Mouse (Mus musculus): Measurements from ENCODE around the gene Tmtc1. TPM values are rescaled to one million over a fixed set of nuclear protein-coding genes. Genes with fewer than 3 reads are reported as not detected.

The Tmtc1 gene
- 12.0 and 15.3 TPM in 2 replicates for polyA plus RNA-seq (2012; rRNA removed)

DNA sequence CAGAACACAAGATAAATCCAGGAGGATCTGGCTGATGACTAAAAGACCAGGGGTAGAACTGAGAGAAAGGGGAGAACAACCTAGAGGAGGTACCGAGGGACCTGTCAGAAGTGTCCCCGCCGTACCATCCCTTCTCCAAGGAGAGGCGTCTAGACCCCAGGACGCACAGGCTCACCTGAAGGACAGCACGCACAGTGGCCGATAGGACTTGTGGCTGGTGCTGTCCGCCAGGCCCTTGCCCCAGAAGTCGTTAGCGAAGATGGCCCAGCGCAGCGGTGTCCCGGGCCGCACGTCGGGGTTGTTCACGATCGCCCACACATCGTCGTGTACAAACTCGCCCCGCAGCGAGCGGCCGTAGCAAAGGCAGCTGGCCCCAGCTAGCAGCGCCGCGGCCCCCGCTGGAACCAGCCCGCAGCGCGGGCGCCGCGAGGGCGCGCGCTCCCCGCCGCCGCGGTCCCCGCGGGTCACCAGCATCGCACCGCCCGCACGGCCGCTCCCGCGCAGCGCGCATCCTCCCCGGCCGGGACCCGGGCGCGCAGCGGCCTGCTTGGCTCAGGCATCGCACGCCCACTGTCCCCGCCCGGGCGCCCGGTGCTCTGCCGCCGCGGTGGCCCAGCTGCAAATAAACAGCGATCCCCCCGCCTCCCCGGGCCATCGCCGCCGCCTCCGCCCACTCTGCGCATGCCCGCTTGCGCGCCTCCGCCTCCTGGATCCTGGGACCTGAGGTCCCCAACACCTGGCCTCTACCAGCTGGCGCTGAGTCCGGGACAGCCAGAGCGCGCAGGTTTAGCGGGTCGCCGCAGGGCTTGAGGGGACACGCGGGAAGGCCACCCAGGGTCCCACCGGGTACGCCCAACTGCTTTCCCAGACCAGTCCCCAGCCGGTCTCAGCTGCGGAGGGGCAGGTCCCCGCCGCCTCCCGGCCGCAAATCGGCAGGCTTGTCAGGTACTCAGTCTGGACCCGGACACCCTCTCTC is at the start of gene Tmtc1:
Gene Tmtc1 (minus strand): TSS at position 664 of the 976 bp plus-strand sequence.
- no peak for DNase-seq (ENCODE audit: low read depth)

DNA sequence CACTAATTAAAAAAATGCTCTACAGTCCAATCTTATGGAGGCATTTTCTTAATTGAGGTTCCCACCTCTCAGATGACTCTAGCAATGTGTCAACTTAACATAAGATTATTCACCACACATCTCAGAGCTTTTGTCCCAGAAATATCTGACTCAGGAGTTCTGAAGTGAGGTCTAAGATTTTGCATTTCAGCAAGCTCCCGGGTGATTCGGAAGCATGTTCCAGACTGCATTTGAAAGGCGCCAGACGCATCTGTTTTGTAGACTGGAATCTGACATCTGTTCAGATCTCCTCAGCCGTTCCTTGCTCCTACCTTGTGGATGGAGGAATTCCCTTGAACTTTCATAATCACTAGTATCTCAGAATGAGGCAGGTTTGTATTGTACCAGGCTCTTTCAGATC is 47.7 kb upstream of the Tmtc1 start:
- no peak for DNase-seq (ENCODE audit: low read depth)

GRCm38 (mm10) chr6:148486756-148487155 is 42.6 kb upstream of the Tmtc1 start:
- DNase-seq (ENCODE audit: low read depth), result no peak

DNA sequence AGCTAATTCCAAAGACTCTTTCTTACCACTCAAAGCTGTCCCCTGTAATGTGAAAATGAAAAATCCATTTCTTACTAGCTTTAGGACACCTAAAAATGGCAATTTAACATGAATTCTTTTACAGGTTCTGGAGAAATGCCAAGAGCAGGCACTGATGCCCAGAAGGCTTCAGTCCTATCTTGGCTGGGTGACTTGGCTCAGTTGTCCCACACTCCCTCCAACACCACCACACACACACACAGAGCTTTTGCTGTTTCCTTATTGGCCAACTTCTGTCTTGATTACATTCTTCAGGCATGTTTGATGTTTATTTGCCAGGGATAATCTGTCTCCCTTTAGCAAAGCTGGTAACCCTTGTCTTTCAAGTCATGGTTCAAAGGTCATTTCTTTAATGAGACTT is 37.7 kb upstream of the Tmtc1 start:
- no peak for DNase-seq (ENCODE audit: low read depth)

DNA sequence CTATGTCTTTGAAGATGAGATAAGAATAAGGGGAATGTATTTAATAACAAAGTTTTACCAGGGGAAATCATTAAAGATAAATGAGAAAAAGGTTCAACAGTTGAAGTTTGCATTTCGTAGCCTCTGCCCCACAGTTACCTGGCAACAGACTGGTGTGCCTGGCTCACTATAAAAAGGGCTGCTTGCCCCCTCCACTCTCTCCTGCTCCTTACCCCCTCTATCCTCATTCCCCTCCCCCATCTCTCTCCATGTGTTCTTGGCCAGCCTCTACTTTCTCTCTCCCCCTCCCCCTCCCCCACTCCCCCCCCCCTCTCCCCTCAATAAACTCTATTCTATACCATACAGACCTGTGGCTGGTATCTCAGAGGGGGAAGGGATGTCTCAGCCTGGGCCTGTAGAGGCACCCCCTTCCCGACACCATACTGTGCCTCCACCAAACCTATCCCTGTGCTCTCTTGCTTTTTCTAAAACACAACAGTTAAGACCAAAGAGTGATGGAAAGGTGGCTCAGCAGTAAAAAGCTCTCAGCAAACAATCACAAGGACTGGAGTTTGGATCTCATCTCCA is 35.6 kb upstream of the Tmtc1 start:
- no peak for DNase-seq (ENCODE audit: low read depth)

DNA sequence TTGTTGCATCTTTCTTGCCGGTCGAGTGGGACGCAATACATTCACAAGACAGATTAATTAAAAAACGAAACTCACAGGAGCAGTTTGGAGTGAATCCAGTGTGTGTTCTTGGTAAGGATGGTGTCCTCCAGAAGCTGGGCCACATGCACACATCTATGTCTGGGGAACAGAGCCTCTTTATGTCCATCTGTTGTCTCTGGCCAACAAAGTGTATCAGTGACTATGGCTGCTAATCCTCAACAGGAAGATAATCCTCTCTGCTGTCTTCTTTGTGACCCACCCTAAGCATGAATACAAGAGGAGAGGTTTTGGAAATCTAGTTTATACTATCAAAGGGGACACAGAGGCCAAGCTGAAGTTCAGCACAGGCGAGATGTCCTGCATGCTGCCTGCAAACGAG is 34.2 kb upstream of the Tmtc1 start:
- DNase-seq (ENCODE audit: low read depth), result no peak

DNA sequence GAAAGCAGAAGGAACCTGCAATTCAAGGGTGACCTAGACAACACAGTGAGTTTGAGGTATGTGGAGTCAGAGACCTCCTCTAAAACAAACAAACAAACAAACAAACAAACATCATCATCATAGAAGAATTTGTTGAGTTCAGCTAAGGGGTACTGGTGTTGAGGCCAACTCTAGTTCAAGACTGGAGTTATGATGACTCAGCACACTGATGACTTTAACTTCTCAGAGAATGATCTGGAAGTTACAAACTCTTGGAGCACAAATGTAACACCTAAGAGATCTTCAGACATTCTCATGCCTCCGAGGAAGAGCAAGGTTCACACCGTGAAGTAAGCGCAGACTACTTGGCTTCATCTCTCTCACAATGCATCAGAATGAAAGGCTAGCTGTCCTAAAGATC is 28.1 kb upstream of the Tmtc1 start:
- DNase-seq (ENCODE audit: low read depth), result no peak

DNA sequence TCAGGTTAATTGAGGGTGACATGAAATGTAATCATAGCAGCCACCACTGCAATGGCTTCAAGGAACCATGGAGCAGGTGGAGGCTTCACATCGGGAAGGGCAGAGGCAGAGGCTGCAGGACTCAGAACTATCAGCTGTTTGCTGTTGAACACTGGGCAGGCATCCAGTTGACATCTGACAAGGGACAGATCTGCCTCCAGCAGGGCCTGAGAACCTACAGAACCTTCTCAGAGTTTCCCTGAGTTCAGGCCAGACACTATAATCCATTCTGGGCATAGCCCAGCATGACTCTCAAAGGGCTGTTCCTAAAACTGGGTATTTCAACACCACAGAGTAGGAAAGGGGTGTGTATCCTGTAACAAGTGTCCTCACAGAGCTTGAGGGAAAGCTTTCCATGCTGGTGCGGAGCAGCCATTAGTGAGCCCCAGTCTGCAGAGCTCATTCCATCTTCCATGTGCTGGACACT is 23.8 kb upstream of the Tmtc1 start:
- peak; percentile 67 for DNase-seq (ENCODE audit: low read depth)

- DNase-seq (ENCODE audit: low read depth), result no peak
Measured at GRCm38 (mm10) chr6:148467170-148467921, 23.2 kb upstream of the Tmtc1 start.

DNA sequence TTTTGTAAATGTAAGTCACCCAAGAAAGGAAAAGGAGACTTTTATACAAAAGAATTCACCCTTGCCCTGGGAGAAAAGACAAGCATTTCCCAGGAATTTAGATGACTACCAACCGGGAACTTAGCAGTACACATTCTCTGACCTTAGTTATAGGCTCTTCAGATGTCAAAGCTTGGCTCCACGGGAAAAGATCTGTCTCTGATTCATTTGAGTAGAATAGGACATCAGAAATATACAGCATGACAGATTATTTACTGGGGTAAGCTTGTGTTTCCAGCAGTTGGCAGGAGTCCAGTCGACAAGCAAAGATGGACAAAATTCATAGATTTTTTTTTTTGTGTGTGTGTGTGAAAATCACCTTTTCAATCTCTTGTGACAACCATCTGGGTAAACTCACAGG is 15.4 kb upstream of the Tmtc1 start:
- no peak for DNase-seq (ENCODE audit: low read depth)

DNA sequence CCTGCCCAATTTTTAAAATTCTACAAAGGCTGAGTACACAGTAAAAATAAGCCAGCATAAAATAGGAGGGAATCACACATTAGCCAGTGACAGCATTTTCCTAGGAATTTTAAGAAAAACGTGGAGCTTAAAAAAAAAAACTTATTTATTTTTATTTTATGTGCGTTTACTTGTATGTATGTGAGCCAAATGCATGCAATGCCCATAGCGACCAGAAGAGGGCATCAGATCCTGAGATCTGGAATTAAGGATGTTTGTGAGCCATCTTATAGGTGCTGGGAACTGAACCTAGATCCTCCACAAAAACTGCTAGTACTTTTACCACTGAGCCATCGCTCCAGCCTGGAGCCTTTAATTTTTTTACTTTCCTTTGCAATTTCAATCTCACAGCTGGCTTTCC is 11.3 kb upstream of the Tmtc1 start:
- no peak for DNase-seq (ENCODE audit: low read depth)

GRCm38 (mm10) chr6:148454740-148455139 is 10.6 kb upstream of the Tmtc1 start:
- no peak for DNase-seq (ENCODE audit: low read depth)

DNA sequence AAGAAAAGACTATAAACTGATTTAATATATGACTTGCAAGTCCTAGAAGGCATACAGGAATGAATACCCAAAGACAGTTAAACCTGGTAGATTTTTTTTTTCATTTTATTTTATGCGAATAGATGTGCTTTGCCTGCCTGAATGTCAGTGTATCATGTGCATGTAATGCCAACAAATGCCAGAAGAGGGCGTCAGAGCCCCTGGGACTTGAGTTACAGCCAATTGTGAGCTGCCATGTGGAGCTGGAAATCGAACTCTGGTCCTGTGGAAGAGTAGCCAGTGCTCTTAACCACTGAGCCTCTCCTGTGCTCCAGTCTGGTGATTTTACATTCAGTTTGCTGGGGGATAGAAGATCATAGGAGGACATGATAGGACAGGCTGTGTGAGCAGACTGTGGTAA is 4.0 kb upstream of the Tmtc1 start:
- no peak for DNase-seq (ENCODE audit: low read depth)

GRCm38 (mm10) chr6:148446113-148446512 is 1.9 kb upstream of the Tmtc1 start:
- no peak for DNase-seq (ENCODE audit: low read depth)

GRCm38 (mm10) chr6:148444796-148445195 is 607 bp upstream of the Tmtc1 start:
- no peak for DNase-seq (ENCODE audit: low read depth)

- DNase-seq (ENCODE audit: low read depth), result no peak
Measured at GRCm38 (mm10) chr6:148443291-148443725, 881 bp downstream of the Tmtc1 start.

DNA sequence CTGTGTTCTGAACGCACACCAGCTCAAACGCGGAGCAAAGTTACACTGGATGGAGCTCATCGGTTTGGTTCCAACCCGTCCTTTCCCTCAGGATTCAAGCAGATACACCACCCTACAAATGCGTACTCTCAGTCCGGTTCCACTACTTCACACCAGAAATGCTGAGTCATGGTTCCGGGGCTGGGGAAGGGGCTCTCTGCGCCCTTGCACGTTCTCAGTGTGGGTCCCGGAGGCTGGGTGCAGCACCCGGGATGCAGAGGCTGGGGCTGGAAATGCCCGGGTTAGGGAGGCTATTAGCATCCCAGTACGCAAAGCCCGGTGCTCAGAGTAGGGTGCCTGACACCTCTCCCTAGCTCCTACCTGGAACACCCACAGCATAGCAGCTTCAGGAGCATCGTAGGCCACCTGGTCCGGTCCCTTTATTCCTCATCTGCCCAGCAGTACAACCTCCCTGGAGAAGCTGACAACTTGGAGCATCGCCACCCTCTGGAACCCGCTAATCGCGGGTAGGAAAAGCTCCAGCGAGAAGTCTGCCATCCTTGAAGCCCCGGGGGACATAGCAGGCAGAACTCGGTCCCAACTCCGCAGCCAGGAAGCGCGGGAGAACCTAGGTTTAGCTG is 1.4 kb downstream of the Tmtc1 start:
- DNase-seq (ENCODE audit: low read depth), result no peak

DNA sequence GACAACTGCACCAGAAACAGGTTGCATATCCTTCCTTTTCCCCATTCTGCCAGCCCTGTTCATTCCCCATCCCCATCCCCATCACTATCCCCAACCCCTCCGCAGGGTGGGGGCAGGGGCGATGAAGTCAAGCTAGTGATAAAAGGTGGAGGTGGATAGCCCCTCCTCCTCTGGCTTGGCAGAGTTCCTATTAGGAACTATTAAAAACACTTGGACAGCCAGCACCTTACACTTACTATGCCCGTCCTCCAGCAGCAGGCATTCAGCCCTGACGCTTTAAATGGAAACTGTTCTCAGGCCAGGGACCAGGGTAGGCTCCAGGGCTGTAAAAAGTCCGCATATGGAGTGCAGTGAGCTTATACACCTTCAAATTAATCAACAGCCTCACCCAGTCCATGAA is 2.3 kb downstream of the Tmtc1 start:
- no peak for DNase-seq (ENCODE audit: low read depth)

DNA sequence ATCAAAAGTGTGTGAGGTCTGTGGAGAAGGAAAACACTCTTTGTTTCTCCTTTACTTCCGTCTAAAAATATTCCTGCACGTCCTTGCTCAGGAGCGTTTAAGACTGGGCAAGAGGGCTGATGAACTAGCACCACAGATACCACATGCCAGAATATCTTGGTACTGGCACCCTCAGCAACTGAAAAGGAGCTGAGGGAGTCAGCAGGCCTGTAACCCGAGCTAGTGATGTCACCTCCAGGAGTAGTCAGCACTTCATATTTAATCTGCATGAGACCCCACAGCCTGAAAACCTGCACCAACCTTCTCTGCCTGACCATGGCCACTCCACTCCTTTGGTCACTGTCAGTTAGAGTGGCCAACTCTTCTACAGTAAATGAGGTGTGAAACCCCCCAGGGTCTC is 5.1 kb downstream of the Tmtc1 start:
- DNase-seq (ENCODE audit: low read depth), result no peak

- DNase-seq (ENCODE audit: low read depth), result no peak
Measured at GRCm38 (mm10) chr6:148437565-148437964, 6.6 kb downstream of the Tmtc1 start.

DNA sequence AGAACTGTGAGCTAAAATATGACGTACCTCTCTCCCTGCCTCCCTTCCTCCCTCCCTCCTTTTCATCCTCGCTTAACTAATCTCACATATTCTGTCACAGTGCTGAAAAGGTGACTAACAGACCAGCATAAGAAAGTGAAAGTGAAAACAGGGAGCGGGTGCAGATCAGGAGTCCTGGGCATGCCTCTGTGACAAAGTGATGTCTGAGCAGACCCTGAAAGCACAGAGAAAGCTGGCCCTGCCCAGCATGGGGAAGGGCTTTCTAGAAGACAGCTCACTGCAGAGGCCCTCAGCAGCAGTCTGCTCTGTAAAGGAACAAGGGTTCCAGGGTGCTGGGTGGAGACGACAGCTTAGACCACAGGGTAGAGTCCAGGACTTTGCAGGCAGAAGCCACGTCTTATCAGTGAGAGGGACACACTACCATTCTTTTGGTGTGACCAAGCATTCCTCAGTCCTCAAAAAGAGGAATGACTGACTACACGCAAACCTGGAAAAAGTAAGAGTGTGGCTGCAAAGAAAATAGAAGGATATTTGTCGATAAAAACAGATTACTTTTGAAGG is 7.7 kb downstream of the Tmtc1 start:
- no peak for DNase-seq (ENCODE audit: low read depth)

DNA sequence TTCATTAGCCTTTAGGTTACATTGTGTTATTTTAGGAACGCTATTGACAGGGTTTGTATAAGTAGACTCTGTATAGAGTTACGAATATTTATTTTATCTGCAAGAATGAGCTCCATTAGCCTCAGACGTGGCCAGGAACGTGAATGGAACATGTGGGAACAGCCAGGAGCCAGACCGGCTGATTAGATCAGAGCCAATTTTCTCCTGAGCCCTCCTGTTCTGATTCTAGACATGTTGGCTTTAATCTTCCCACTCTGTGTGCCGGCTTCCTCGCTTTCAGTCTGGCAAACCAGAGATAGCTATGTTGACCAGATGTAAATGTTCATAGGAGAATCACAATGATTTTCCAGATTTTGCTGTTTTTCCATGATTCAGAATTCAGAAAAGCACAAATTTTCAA is 22.6 kb downstream of the Tmtc1 start:
- DNase-seq (ENCODE audit: low read depth), result no peak
